Mouse (Mus musculus): ENCODE data around the gene Ddah2. TPM values are rescaled to one million over a fixed set of nuclear protein-coding genes. Genes with fewer than 3 reads are reported as not detected.
A peak's percentile ranks its signal among the peaks of the same experiment; 100 is the strongest.

The Ddah2 gene
- polyA plus RNA-seq, 1 experiment from 2014 or later: 194 TPM

- WGBS: 2% methylated on average over 48 of the region's 48 CpGs
- Histone ChIP-seq H3K9me3 (no peaks in the 10 kb centered on the region), H3K36me3 (no peaks in the 10 kb centered on the region), H3K4me2 (peak overlapping the region; percentile 95), H3K4me3 (peak overlapping the region; percentile 68), H3K27ac (replicated peaks) (peak overlapping the region; percentile 94), H3K27me3 (replicated peaks) (no peaks in the 10 kb centered on the region), H3K9ac (peak overlapping the region; percentile 91), H3K4me1 (peaks cover 56% of the 10 kb centered on the region)
- no peak for ATAC-seq (ENCODE audit: extremely low read depth, insufficient number of reproducible peaks, low FRiP score, low TSS enrichment)
These were observed 12.8 kb upstream of the Ddah2 start for GRCm38 (mm10) chr17:35045807-35046680.

GRCm38 (mm10) chr17:35046681-35047455, 12.0 kb upstream of the Ddah2 start, which contains the start of gene Msh5:
Gene Msh5 (minus strand): TSS chr17:35046745.
- Histone ChIP-seq H3K4me2 (peak within 1 kb of the TSS; percentile 95), H3K4me1 (peaks cover 60% of the 10 kb centered on the region), H3K4me3 (peak within 1 kb of the TSS; percentile 68), H3K27ac (replicated peaks) (peak within 1 kb of the TSS; percentile 99), H3K36me3 (no peaks in the 10 kb centered on the region), H3K9ac (peak within 1 kb of the TSS; percentile 91), H3K9me3 (no peaks in the 10 kb centered on the region), H3K27me3 (replicated peaks) (no peaks in the 10 kb centered on the region)
- ATAC-seq (ENCODE audit: extremely low read depth, insufficient number of reproducible peaks, low FRiP score, low TSS enrichment): peak; percentile 90
- 3% methylated on average over 33 of the region's 33 CpGs for WGBS

GRCm38 (mm10) chr17:35047688-35048087, 11.1 kb upstream of the Ddah2 start:
- Histone ChIP-seq H3K4me2 (peak overlapping the region; percentile 95), H3K4me1 (peaks cover 68% of the 10 kb centered on the region), H3K4me3 (peak overlapping the region; percentile 20), H3K27me3 (replicated peaks) (no peaks in the 10 kb centered on the region), H3K9me3 (no peaks in the 10 kb centered on the region), H3K27ac (replicated peaks) (peak overlapping the region; percentile 99), H3K9ac (peak overlapping the region; percentile 70), H3K36me3 (peaks cover 8% of the 10 kb centered on the region)
- ATAC-seq (ENCODE audit: extremely low read depth, insufficient number of reproducible peaks, low FRiP score, low TSS enrichment): no peak
- 29% methylated on average over 1 of the region's 1 CpGs for WGBS

- Histone ChIP-seq H3K36me3 (peaks cover 14% of the 10 kb centered on the region), H3K9me3 (no peaks in the 10 kb centered on the region), H3K4me1 (peaks cover 74% of the 10 kb centered on the region), H3K4me2 (peak overlapping the region; percentile 95), H3K27ac (replicated peaks) (peak overlapping the region; percentile 99), H3K4me3 (peak overlapping the region; percentile 20), H3K27me3 (replicated peaks) (no peaks in the 10 kb centered on the region), H3K9ac (peak overlapping the region; percentile 70)
- 19% methylated on average over 11 of the region's 11 CpGs for WGBS
- ATAC-seq (ENCODE audit: extremely low read depth, insufficient number of reproducible peaks, low FRiP score, low TSS enrichment): no peak
These were observed 10.5 kb upstream of the Ddah2 start for GRCm38 (mm10) chr17:35048149-35048931.

GRCm38 (mm10) chr17:35048932-35049440, 9.8 kb upstream of the Ddah2 start:
- Histone ChIP-seq H3K27me3 (replicated peaks) (no peaks in the 10 kb centered on the region), H3K4me1 (peaks cover 74% of the 10 kb centered on the region), H3K4me3 (peak overlapping the region; percentile 75), H3K9me3 (no peaks in the 10 kb centered on the region), H3K27ac (replicated peaks) (peak overlapping the region; percentile 99), H3K9ac (peak overlapping the region; percentile 99; the same call in 1 of the 2 replicates), H3K4me2 (peak overlapping the region; percentile 95), H3K36me3 (peaks cover 20% of the 10 kb centered on the region)
- WGBS: 61% methylated on average over 5 of the region's 5 CpGs
- no peak for ATAC-seq (ENCODE audit: extremely low read depth, insufficient number of reproducible peaks, low FRiP score, low TSS enrichment)

- peak; percentile 7; the same call in 1 of the 2 replicates for ATAC-seq (ENCODE audit: extremely low read depth, insufficient number of reproducible peaks, low FRiP score, low TSS enrichment)
- WGBS: under 1% methylated on average over 11 of the region's 11 CpGs
- H3K27ac ChIP-seq (replicated peaks): peak within 1 kb of the TSS; percentile 99
- peak within 1 kb of the TSS; percentile 95 for H3K4me2 ChIP-seq
- H3K9me3 ChIP-seq: no peaks in the 10 kb centered on the region
- H3K9ac ChIP-seq: peak within 1 kb of the TSS; percentile 99
- H3K4me3 ChIP-seq: peak within 1 kb of the TSS; percentile 75
- H3K36me3 ChIP-seq: peaks cover 27% of the 10 kb centered on the region
- peaks cover 68% of the 10 kb centered on the region for H3K4me1 ChIP-seq
- no peaks in the 10 kb centered on the region for H3K27me3 ChIP-seq (replicated peaks)
These were observed 9.2 kb upstream of the Ddah2 start, which contains the start of gene Clic1 for GRCm38 (mm10) chr17:35049561-35050016. Gene Clic1 (plus strand): TSS chr17:35049966.

GRCm38 (mm10) chr17:35050126-35050750, 8.6 kb upstream of the Ddah2 start:
- peak overlapping the region; percentile 75 for H3K4me3 ChIP-seq
- WGBS: 1% methylated on average over 27 of the region's 27 CpGs
- H3K9me3 ChIP-seq: no peaks in the 10 kb centered on the region
- peaks cover 66% of the 10 kb centered on the region for H3K4me1 ChIP-seq
- no peaks in the 10 kb centered on the region for H3K27me3 ChIP-seq (replicated peaks)
- peaks cover 33% of the 10 kb centered on the region for H3K36me3 ChIP-seq
- H3K9ac ChIP-seq: peak overlapping the region; percentile 99
- peak overlapping the region; percentile 95 for H3K4me2 ChIP-seq
- peak overlapping the region; percentile 99 for H3K27ac ChIP-seq (replicated peaks)
- peak; percentile 28 for ATAC-seq (ENCODE audit: extremely low read depth, insufficient number of reproducible peaks, low FRiP score, low TSS enrichment)

- peak overlapping the region; percentile 99 for H3K27ac ChIP-seq (replicated peaks)
- peak; percentile 51 for ATAC-seq (ENCODE audit: extremely low read depth, insufficient number of reproducible peaks, low FRiP score, low TSS enrichment)
- WGBS: 1% methylated on average over 21 of the region's 21 CpGs
- peak overlapping the region; percentile 95 for H3K4me2 ChIP-seq
- peaks cover 45% of the 10 kb centered on the region for H3K36me3 ChIP-seq
- peak overlapping the region; percentile 75 for H3K4me3 ChIP-seq
- H3K9ac ChIP-seq: peak overlapping the region; percentile 99
- no peaks in the 10 kb centered on the region for H3K27me3 ChIP-seq (replicated peaks)
- peaks cover 63% of the 10 kb centered on the region for H3K4me1 ChIP-seq
- no peaks in the 10 kb centered on the region for H3K9me3 ChIP-seq
These were observed 7.4 kb upstream of the Ddah2 start for GRCm38 (mm10) chr17:35051156-35052086.

GRCm38 (mm10) chr17:35052271-35052798, 6.5 kb upstream of the Ddah2 start:
- ATAC-seq (ENCODE audit: extremely low read depth, insufficient number of reproducible peaks, low FRiP score, low TSS enrichment): no peak
- Histone ChIP-seq H3K36me3 (peaks cover 53% of the 10 kb centered on the region), H3K27me3 (replicated peaks) (no peaks in the 10 kb centered on the region), H3K4me2 (peak overlapping the region; percentile 95), H3K4me1 (peaks cover 58% of the 10 kb centered on the region), H3K9ac (peak overlapping the region; percentile 99), H3K4me3 (peak overlapping the region; percentile 75), H3K9me3 (no peaks in the 10 kb centered on the region), H3K27ac (replicated peaks) (peak overlapping the region; percentile 99)
- 57% methylated on average over 12 of the region's 12 CpGs for WGBS

All from heart, embryonic 13.5 days (tissue).